Mouse (Mus musculus) ovary, postnatal 14 days (tissue): ENCODE results near the gene Clcc1.

ENCODE experiments used
- DNase-seq: peaks from one replicate; pipeline ENCODE4 v3.0.0; 2022; ENCODE audit warnings: low spot score

The Clcc1 gene

GRCm38 (mm10) chr3:108702789-108703188 lies 49.1 kb downstream of the Clcc1 start:
- no peak for DNase-seq

GRCm38 (mm10) chr3:108711296-108711695 lies 57.6 kb downstream of the Clcc1 start:
- no peak for DNase-seq

- no peak for DNase-seq
Observed at GRCm38 (mm10) chr3:108713065-108713675, 59.5 kb downstream of the Clcc1 start.

- DNase-seq: no peak
Observed at GRCm38 (mm10) chr3:108714837-108715236, 61.1 kb downstream of the Clcc1 start.

- DNase-seq: no peak
Observed at GRCm38 (mm10) chr3:108717896-108718502, 64.3 kb downstream of the Clcc1 start.

GRCm38 (mm10) chr3:108719357-108719756 lies 65.6 kb downstream of the Clcc1 start:
- DNase-seq: no peak

- DNase-seq: no peak
Observed at GRCm38 (mm10) chr3:108719761-108720160, 66.0 kb downstream of the Clcc1 start.

GRCm38 (mm10) chr3:108721076-108721991 lies 67.6 kb downstream of the Clcc1 start:
- DNase-seq: peak; percentile 39

GRCm38 (mm10) chr3:108722036-108722872 lies 68.5 kb downstream of the Clcc1 start, which contains the start of gene Gpsm2:
TSS of gene Gpsm2 (minus strand) at chr3:108722309.
- DNase-seq: peak; percentile 91

GRCm38 (mm10) chr3:108726413-108726812 lies 72.7 kb downstream of the Clcc1 start:
- no peak for DNase-seq

- no peak for DNase-seq
Observed at GRCm38 (mm10) chr3:108727344-108727743, 73.6 kb downstream of the Clcc1 start.

- DNase-seq: no peak
Observed at GRCm38 (mm10) chr3:108727776-108728175, 74.1 kb downstream of the Clcc1 start.
